Mouse (Mus musculus) cerebellum, adult 8-10 months (tissue): ENCODE results near the gene Tspan31.
"Not testable (repeated sequence)": the region's sequence is repeated elsewhere in the genome, so short reads cannot be mapped to it uniquely, and the experiment has no call there.

Experiments
- DNase-seq: peaks from one replicate; pipeline ENCODE4 v3.0.0; 2022

The Tspan31 gene

GRCm38 (mm10) chr10:127083292-127083914, 13.3 kb upstream of the Tspan31 start:
- DNase-seq: no peak

- DNase-seq: no peak
These were observed 12.0 kb upstream of the Tspan31 start for GRCm38 (mm10) chr10:127081996-127082620.

- peak; percentile 72 for DNase-seq
These were observed 11.1 kb upstream of the Tspan31 start for GRCm38 (mm10) chr10:127080901-127081780.

- peak; percentile 67 for DNase-seq
These were observed 9.8 kb upstream of the Tspan31 start for GRCm38 (mm10) chr10:127079665-127080391.

- peak; percentile 76 for DNase-seq
These were observed 8.9 kb upstream of the Tspan31 start for GRCm38 (mm10) chr10:127078677-127079575.

GRCm38 (mm10) chr10:127078001-127078676, 8.1 kb upstream of the Tspan31 start:
- no peak for DNase-seq

GRCm38 (mm10) chr10:127077515-127077914, 7.5 kb upstream of the Tspan31 start:
- DNase-seq: no peak

GRCm38 (mm10) chr10:127076082-127076481, 6.0 kb upstream of the Tspan31 start:
- no peak for DNase-seq

- no peak for DNase-seq
These were observed 5.6 kb upstream of the Tspan31 start for GRCm38 (mm10) chr10:127075651-127076050.

- DNase-seq: no peak
These were observed 5.0 kb upstream of the Tspan31 start, which contains the start of gene Agap2 for GRCm38 (mm10) chr10:127075080-127075479. TSS of gene Agap2 (plus strand) at chr10:127075284.

- DNase-seq: no peak
These were observed 3.9 kb upstream of the Tspan31 start for GRCm38 (mm10) chr10:127073981-127074380.

GRCm38 (mm10) chr10:127072969-127073368, 2.9 kb upstream of the Tspan31 start:
- DNase-seq: not testable (repeated sequence)

GRCm38 (mm10) chr10:127072270-127072669, 2.2 kb upstream of the Tspan31 start:
- not testable (repeated sequence) for DNase-seq

- no peak for DNase-seq
These were observed 1.1 kb upstream of the Tspan31 start for GRCm38 (mm10) chr10:127071203-127071602.

- no peak for DNase-seq
These were observed 529 bp downstream of the Tspan31 start for GRCm38 (mm10) chr10:127069281-127070189.

GRCm38 (mm10) chr10:127068360-127069038, 1.6 kb downstream of the Tspan31 start:
- DNase-seq: no peak

- DNase-seq: no peak
These were observed 3.5 kb downstream of the Tspan31 start for GRCm38 (mm10) chr10:127066519-127067018.

GRCm38 (mm10) chr10:127065981-127066380, 4.1 kb downstream of the Tspan31 start:
- no peak for DNase-seq
